Mouse (Mus musculus) hindbrain, embryonic 16.5 days (tissue): ENCODE data around the gene Ubtf. TPM values are rescaled to one million over a fixed set of nuclear protein-coding genes. Genes with fewer than 3 reads are reported as not detected.
A peak's percentile ranks its signal among the peaks of the same experiment; 100 is the strongest.

ENCODE experiments used
- ATAC-seq: fragments of 200-750 bp; cut with Nextera tagmentation; 2 replicates; pipeline ENCODE4 v1.8.0; 2017; ENCODE audit warnings: moderate TSS enrichment, moderate library complexity
- H3K27ac ChIP-seq: fragments of 300-500 bp; sonication (generic); 2 replicates; pipeline ENCODE4 v1.5.1; 2014; ENCODE audit warnings: low read depth, mild to moderate bottlenecking, control low read depth, low read length, moderate library complexity
- H3K27me3 ChIP-seq: fragments of 300-500 bp; sonication (generic); replicated peaks from 2 replicates; pipeline ENCODE4 v1.6.1; 2014; ENCODE audit warnings: low read length; ENCODE audit not compliant: control insufficient read depth, insufficient read depth
- H3K36me3 ChIP-seq: fragments of 300-500 bp; sonication (generic); 2 replicates; pipeline ENCODE4 v1.6.1; 2014; ENCODE audit warnings: mild to moderate bottlenecking, low read length, moderate library complexity, mixed read lengths; ENCODE audit not compliant: control insufficient read depth, insufficient read depth
- H3K4me1 ChIP-seq: fragments of 300-500 bp; sonication (generic); 2 replicates; pipeline ENCODE4 v1.6.1; 2014; ENCODE audit warnings: low read depth, low read length; ENCODE audit not compliant: control insufficient read depth, insufficient read depth
- H3K4me2 ChIP-seq: fragments of 300-500 bp; sonication (generic); 2 replicates; pipeline ENCODE4 v1.6.1; 2014; ENCODE audit warnings: mild to moderate bottlenecking, low read length, control low read depth, moderate library complexity
- H3K4me3 ChIP-seq: fragments of 300-500 bp; sonication (generic); 2 replicates; pipeline ENCODE4 v1.5.1; 2014; ENCODE audit warnings: mild to moderate bottlenecking, low read length, control low read depth, moderate library complexity
- H3K9ac ChIP-seq: fragments of 300-500 bp; sonication (generic); 2 replicates; pipeline ENCODE4 v1.6.1; 2014; ENCODE audit warnings: low read depth, mild to moderate bottlenecking, control low read depth, low read length, moderate library complexity
- H3K9me3 ChIP-seq: fragments of 300-500 bp; sonication (generic); 2 replicates; pipeline ENCODE4 v1.6.1; 2014; ENCODE audit warnings: mild to moderate bottlenecking, low read length, moderate library complexity; ENCODE audit not compliant: control insufficient read depth
- WGBS: fragments of 180-500 bp; shearing (Covaris S2); extraction: QIAGEN DNeasy Blood & Tissue Kit; methylation state at CpG from one replicate; pipeline ENCODE4 v1.1.7; 2014; 5-methylcytosine and 5-hydroxymethylcytosine counted together
- polyA plus RNA-seq: library from polyadenylated mRNA; unstranded; fragments of >200 nt; fragmentation: Nextera tagmentation; extraction: Ambion mirVana; gene quantifications from 2 replicates; pipeline ENCODE4 v1.2.1, GENCODE M21; 2015

Ubtf gene
- polyA plus RNA-seq, 1 experiment from 2014 or later = 70.4 TPM

DNA sequence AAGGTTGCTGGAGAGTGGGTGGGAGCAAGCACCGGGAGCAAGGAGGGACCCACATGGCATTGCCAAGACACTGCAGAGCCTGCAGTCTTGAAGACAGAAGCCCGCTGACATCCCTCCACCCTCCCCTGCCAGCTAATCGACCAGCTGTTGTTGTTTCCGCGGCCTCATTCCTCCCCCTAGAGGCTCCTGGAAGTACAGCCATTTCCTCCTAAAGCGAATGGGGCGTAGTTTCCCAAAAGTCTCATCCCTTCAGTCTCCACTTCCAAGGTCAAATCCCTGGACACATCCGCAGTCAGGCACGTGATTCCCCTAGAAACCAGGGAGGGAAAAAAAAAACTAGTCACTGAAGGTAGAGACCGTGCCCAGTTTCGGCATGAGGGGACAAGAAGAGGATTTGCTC, 52.1 kb downstream of the Ubtf start:
- no peaks in the 10 kb centered on the region for H3K36me3 ChIP-seq
- WGBS = 7% methylated on average over 10 of the region's 11 CpGs
- peaks cover 3% of the 10 kb centered on the region; the same call in 1 of the 2 replicates for H3K4me1 ChIP-seq
- no peaks in the 10 kb centered on the region for H3K9me3 ChIP-seq
- no peak overlapping the region for H3K4me2 ChIP-seq
- peak; percentile 65; the same call in 1 of the 2 replicates for ATAC-seq
- no peak overlapping the region for H3K27ac ChIP-seq
- no peak overlapping the region for H3K4me3 ChIP-seq
- H3K9ac ChIP-seq = no peak overlapping the region
- no peaks in the 10 kb centered on the region for H3K27me3 ChIP-seq

DNA sequence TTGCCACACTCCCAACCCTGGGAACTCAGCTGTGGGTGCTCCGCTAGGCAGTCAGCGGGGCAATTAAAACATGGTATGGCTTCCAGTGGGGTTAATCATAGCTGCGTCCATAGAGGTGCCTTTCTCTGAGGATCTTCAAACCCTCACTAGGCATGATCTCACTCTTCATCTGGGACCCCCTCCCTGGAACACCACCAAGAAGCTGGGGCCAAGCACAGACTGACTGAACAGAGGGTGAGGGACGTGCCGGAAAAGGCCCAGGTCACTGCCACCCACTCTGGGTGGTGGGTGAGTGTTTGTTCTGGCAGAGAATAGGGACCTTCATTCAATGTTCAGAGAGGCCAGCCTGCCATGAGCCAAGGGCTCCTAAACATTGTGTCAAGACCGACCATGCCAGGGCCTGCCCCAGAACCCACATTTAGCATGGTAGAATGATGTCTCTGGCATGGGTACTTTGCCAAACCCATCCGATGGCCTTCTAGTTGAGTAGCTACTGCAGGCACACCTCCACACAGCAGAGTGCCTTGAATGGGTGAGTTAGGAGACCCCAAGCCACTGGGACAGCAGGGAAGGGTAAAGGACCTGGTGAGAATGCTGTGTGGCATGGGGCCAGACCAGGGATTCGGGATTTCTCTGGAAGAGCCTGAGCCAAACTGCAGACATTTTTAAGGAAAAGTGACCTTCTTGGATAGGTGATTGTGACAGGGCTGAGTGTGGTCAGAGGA, 52.7 kb downstream of the Ubtf start:
- ATAC-seq = peak; percentile 35
- no peaks in the 10 kb centered on the region for H3K27me3 ChIP-seq
- H3K27ac ChIP-seq = no peak overlapping the region
- no peak overlapping the region for H3K4me3 ChIP-seq
- no peak overlapping the region for H3K4me2 ChIP-seq
- no peaks in the 10 kb centered on the region for H3K9me3 ChIP-seq
- peaks cover 3% of the 10 kb centered on the region; the same call in 1 of the 2 replicates for H3K4me1 ChIP-seq
- WGBS = 81% methylated on average over 8 of the region's 8 CpGs
- no peak overlapping the region for H3K9ac ChIP-seq
- no peaks in the 10 kb centered on the region for H3K36me3 ChIP-seq

DNA sequence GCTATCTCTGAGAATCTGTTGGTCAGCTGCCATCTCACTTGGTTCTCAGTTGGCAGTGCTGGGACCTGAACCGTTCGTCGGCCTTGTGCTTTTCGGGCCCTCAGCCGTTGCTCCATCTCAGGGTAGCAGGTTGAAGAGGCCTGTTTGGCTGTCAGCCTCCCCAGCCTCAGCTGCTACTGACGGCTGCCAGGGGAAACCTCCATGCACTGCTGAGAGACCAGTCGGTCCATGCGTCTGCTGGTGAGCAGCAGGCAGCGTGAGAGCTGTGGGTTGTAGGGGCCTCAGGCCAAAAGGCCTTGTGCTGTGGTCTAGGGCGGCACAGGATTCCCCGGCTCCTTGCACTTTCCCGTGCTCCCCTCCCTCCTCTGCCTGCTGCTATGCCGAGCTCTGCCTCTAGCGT, 53.7 kb downstream of the Ubtf start:
- no peak overlapping the region for H3K27ac ChIP-seq
- peaks cover 3% of the 10 kb centered on the region; the same call in 1 of the 2 replicates for H3K4me1 ChIP-seq
- WGBS = 64% methylated on average over 14 of the region's 14 CpGs
- H3K36me3 ChIP-seq = no peaks in the 10 kb centered on the region
- no peak overlapping the region for H3K4me3 ChIP-seq
- ATAC-seq = no peak
- no peaks in the 10 kb centered on the region for H3K9me3 ChIP-seq
- no peak overlapping the region for H3K4me2 ChIP-seq
- H3K27me3 ChIP-seq = no peaks in the 10 kb centered on the region
- no peak overlapping the region for H3K9ac ChIP-seq

DNA sequence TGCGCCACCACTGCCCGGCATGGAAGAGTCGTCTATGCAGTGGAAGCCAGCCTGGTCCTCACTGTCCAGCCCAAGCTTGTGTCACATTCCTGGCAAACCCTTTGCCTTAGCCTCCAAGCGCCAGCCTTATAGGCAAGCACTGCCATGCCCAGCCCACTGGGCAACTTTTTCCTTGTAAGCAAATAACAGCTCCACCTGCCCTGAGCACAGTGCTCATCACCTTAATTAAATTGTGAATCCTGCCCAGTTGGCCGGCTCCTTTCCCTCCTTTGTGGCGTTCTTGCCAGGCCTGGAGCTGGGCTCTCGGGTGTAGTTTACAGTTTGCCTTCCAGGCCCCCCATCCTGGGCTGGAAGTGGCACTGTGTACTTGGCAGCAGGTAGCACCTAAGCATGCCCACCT, 56.3 kb downstream of the Ubtf start:
- no peak overlapping the region for H3K4me3 ChIP-seq
- no peak overlapping the region for H3K4me2 ChIP-seq
- no peak overlapping the region for H3K27ac ChIP-seq
- no peak overlapping the region for H3K9ac ChIP-seq
- H3K36me3 ChIP-seq = no peaks in the 10 kb centered on the region
- no peaks in the 10 kb centered on the region for H3K9me3 ChIP-seq
- peaks cover 3% of the 10 kb centered on the region; the same call in 1 of the 2 replicates for H3K4me1 ChIP-seq
- no peak for ATAC-seq
- H3K27me3 ChIP-seq = no peaks in the 10 kb centered on the region
- 92% methylated on average over 7 of the region's 7 CpGs for WGBS

- H3K4me1 ChIP-seq = 0 out of 2 replicates have a peak, but pooled peaks cover 3% of the 10 kb centered on the region
- no peak overlapping the region for H3K9ac ChIP-seq
- no peaks in the 10 kb centered on the region for H3K36me3 ChIP-seq
- H3K27me3 ChIP-seq = no peaks in the 10 kb centered on the region
- 90% methylated on average over 3 of the region's 3 CpGs for whole genome bisulfite sequencing
- no peaks in the 10 kb centered on the region for H3K9me3 ChIP-seq
- H3K4me2 ChIP-seq = no peak overlapping the region
- H3K27ac ChIP-seq = no peak overlapping the region
- no peak overlapping the region for H3K4me3 ChIP-seq
- no peak for ATAC-seq
These were observed 61.0 kb downstream of the Ubtf start for GRCm38 (mm10) chr11:102258521-102258920.

DNA sequence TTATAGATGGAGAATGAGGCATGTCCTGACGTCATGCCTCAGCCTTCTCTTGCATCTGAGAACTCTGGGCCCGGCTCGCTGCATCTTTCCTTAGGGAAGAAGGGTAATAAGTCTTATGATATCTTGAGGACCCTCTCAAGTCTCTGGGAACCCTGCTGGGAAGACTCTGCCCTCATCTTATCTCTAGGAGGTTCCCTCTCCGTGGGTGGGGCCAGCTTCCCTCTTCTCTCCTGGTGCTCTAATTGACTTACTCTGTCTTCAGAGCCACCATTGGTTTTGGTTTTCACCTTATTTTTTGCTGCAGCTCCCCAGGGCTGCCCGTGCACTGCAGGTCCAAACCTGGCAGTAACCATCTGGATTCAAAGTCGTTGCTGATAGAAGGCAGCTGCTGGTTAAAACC, 61.4 kb downstream of the Ubtf start:
- H3K27me3 ChIP-seq = no peaks in the 10 kb centered on the region
- WGBS = 85% methylated on average over 6 of the region's 6 CpGs
- H3K4me1 ChIP-seq = 0 out of 2 replicates have a peak, but pooled peaks cover 3% of the 10 kb centered on the region
- H3K9ac ChIP-seq = no peak overlapping the region
- H3K27ac ChIP-seq = no peak overlapping the region
- H3K4me3 ChIP-seq = no peak overlapping the region
- H3K36me3 ChIP-seq = no peaks in the 10 kb centered on the region
- H3K4me2 ChIP-seq = no peak overlapping the region
- no peaks in the 10 kb centered on the region for H3K9me3 ChIP-seq
- no peak for ATAC-seq

- Histone ChIP-seq H3K27me3 (no peaks in the 10 kb centered on the region), H3K27ac (no peak overlapping the region), H3K9me3 (no peaks in the 10 kb centered on the region), H3K4me2 (no peak overlapping the region), H3K36me3 (no peaks in the 10 kb centered on the region), H3K4me1 (0 out of 2 replicates have a peak, but pooled peaks cover 3% of the 10 kb centered on the region), H3K4me3 (no peak overlapping the region), H3K9ac (no peak overlapping the region)
- 31% methylated on average over 9 of the region's 9 CpGs for WGBS
- no peak for ATAC-seq
These were observed 62.0 kb downstream of the Ubtf start for GRCm38 (mm10) chr11:102257514-102257913.

Other genes starting within 250 kb of the Ubtf start
- 37.6 and 41.1 TPM in 2 replicates for gene Mpp2, start 231.2 kb downstream of the Ubtf start, polyA plus RNA-seq
- not detected in 2 replicates for gene Ppy, start 218.4 kb downstream of the Ubtf start, polyA plus RNA-seq
- gene Pyy, start 211.9 kb downstream of the Ubtf start, polyA plus RNA-seq = 3.4 and 3.7 TPM in 2 replicates
- 0.09 TPM in 1 of 2 replicates, not detected in the other for gene Nags, start 174.2 kb downstream of the Ubtf start, polyA plus RNA-seq
- gene Tmem101, start 163.3 kb downstream of the Ubtf start, polyA plus RNA-seq = 42.2 and 47.7 TPM in 2 replicates
- gene Lsm12, start 134.4 kb downstream of the Ubtf start, polyA plus RNA-seq = 99.0 and 116 TPM in 2 replicates
- gene G6pc3, start 130.1 kb downstream of the Ubtf start, polyA plus RNA-seq = 44.3 and 45.9 TPM in 2 replicates
- 75.8 and 83.0 TPM in 2 replicates for gene Hdac5, start 89.6 kb downstream of the Ubtf start, polyA plus RNA-seq
- 2.9 and 3.6 TPM in 2 replicates for gene BC030867, start 70.9 kb downstream of the Ubtf start, polyA plus RNA-seq
- gene Asb16, start 51.0 kb downstream of the Ubtf start, polyA plus RNA-seq = 0.09 and 0.11 TPM in 2 replicates
- gene Tmub2, start 34.8 kb downstream of the Ubtf start, polyA plus RNA-seq = 81.6 and 85.0 TPM in 2 replicates
- 26.6 and 29.2 TPM in 2 replicates for gene Atxn7l3, start 23.1 kb downstream of the Ubtf start, polyA plus RNA-seq
- 1.4 and 3.2 TPM in 2 replicates for gene Slc4a1, start 46.5 kb upstream of the Ubtf start, polyA plus RNA-seq
- gene Rundc3a, start 73.7 kb upstream of the Ubtf start, polyA plus RNA-seq = 127 and 136 TPM in 2 replicates
- gene Slc25a39, start 88.2 kb upstream of the Ubtf start, polyA plus RNA-seq = 182 and 187 TPM in 2 replicates
- 95.4 and 100 TPM in 2 replicates for gene Grn, start 110.6 kb upstream of the Ubtf start, polyA plus RNA-seq
- gene Fam171a2, start 127.9 kb upstream of the Ubtf start, polyA plus RNA-seq = 17.8 and 17.9 TPM in 2 replicates
- gene Itga2b, start 150.4 kb upstream of the Ubtf start, polyA plus RNA-seq = 9.4 and 13.1 TPM in 2 replicates
- 52.9 and 60.5 TPM in 2 replicates for gene Gpatch8, start 236.7 kb upstream of the Ubtf start, polyA plus RNA-seq